Mouse (Mus musculus): ENCODE results near the gene Tmem126b. TPM values are rescaled to one million over a fixed set of nuclear protein-coding genes. Genes with fewer than 3 reads are reported as not detected.
A peak's percentile ranks its signal among the peaks of the same experiment; 100 is the strongest.

Gene Tmem126b
- polyA plus RNA-seq, 1 experiment from 2014 or later: 42.7 TPM

DNA sequence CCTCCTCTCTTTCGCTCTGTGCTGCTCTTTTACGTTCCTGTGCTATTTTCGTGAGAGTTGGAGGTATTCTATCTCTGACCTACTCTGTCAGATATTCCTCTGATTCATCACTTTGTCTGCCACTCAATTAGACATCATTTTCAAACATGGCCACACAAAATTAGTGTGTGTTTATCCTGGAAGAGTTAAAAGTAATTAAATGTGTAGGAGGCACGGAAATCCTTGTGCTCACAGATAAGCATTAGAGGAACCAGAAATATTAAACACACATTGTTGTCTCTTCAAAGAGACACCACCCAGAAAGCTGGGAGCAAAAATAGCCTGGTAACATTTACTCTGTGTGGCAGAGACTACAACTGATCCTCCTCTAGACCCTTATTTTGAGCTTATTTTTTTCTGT, 35.8 kb downstream of the Tmem126b start:
- H3K9me3 ChIP-seq (ENCODE audit: control insufficient read depth, low read length): no peaks in the 10 kb centered on the region
- no peaks in the 10 kb centered on the region for H3K27me3 ChIP-seq (ENCODE audit: control insufficient read depth, insufficient read depth, low read length)
- no peaks in the 10 kb centered on the region for H3K4me1 ChIP-seq (replicated peaks; ENCODE audit: control insufficient read depth, insufficient read depth, low read length)
- ATAC-seq (ENCODE audit: low FRiP score) (no peak), DNase-seq (ENCODE audit: low spot score) (no peak)
- H3K27ac ChIP-seq (ENCODE audit: low read depth, low read length): no peak overlapping the region
- no peaks in the 10 kb centered on the region for H3K36me3 ChIP-seq (ENCODE audit: control insufficient read depth, insufficient read depth, low read length)
- H3K4me3 ChIP-seq (ENCODE audit: low read depth, low read length): no peak overlapping the region
- H3K9ac ChIP-seq (ENCODE audit: low read depth, low read length): no peak overlapping the region
- no peak overlapping the region for H3K4me2 ChIP-seq (replicated peaks; ENCODE audit: low read depth, low read length)
- 97% methylated on average over 4 of the region's 4 CpGs for WGBS

DNA sequence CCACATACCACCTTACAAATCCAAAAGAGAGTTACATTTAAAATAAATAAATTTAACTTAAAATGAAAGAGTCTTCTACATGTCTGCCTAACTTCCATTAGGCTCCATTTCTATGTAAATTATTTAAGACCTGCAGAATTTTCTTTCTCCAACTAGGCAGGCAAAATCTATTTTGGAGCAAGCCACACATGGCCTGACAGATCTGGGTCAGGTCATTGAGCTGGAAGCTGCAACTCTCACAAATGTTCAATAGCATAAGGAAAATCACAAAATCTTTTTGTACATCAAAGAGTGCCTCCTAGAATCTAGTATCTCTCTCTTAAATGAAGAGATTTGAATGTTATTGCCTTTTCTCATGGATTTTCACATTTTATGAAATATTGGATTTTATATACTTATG, 43.6 kb downstream of the Tmem126b start:
- Histone ChIP-seq H3K9ac (ENCODE audit: low read depth, low read length) (no peak overlapping the region), H3K9me3 (ENCODE audit: control insufficient read depth, low read length) (no peaks in the 10 kb centered on the region), H3K4me1 (replicated peaks; ENCODE audit: control insufficient read depth, insufficient read depth, low read length) (no peaks in the 10 kb centered on the region), H3K4me3 (ENCODE audit: low read depth, low read length) (no peak overlapping the region), H3K4me2 (replicated peaks; ENCODE audit: low read depth, low read length) (no peak overlapping the region), H3K36me3 (ENCODE audit: control insufficient read depth, insufficient read depth, low read length) (no peaks in the 10 kb centered on the region), H3K27me3 (ENCODE audit: control insufficient read depth, insufficient read depth, low read length) (no peaks in the 10 kb centered on the region), H3K27ac (ENCODE audit: low read depth, low read length) (no peak overlapping the region)
- ATAC-seq (ENCODE audit: low FRiP score) (no peak), DNase-seq (ENCODE audit: low spot score) (no peak)

DNA sequence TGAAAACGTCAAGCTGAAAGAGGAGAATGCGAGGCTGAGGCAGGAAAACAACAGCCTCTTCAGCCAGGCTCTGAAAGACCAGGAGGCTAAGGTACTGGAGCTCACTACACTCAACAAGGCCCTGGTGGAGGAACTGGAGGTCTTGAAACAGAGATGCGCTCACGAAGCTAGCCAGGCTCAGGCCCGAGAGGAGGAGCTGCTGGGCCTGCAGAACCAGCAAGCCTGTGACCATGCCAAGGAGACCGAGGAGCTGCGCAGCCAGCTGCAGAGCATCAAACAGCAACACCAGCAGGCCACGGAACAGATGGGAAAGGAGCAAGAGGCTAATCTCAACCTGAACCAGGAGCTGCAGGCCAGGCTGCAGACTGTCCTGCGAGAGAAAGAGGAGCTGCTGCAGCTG, 48.8 kb downstream of the Tmem126b start:
- H3K4me3 ChIP-seq (ENCODE audit: low read depth, low read length): peak overlapping the region; percentile 31
- H3K9ac ChIP-seq (ENCODE audit: low read depth, low read length): no peak overlapping the region; the same call in 1 of the 2 replicates
- H3K27ac ChIP-seq (ENCODE audit: low read depth, low read length): no peak overlapping the region
- ATAC-seq (ENCODE audit: low FRiP score): no peak
- H3K4me1 ChIP-seq (replicated peaks; ENCODE audit: control insufficient read depth, insufficient read depth, low read length): no peaks in the 10 kb centered on the region
- DNase-seq (ENCODE audit: low spot score): no peak
- no peaks in the 10 kb centered on the region for H3K36me3 ChIP-seq (ENCODE audit: control insufficient read depth, insufficient read depth, low read length)
- peak overlapping the region; percentile 47 for H3K4me2 ChIP-seq (replicated peaks; ENCODE audit: low read depth, low read length)
- H3K9me3 ChIP-seq (ENCODE audit: control insufficient read depth, low read length): no peaks in the 10 kb centered on the region
- no peaks in the 10 kb centered on the region for H3K27me3 ChIP-seq (ENCODE audit: control insufficient read depth, insufficient read depth, low read length)
- WGBS: 68% methylated on average over 9 of the region's 9 CpGs

DNA sequence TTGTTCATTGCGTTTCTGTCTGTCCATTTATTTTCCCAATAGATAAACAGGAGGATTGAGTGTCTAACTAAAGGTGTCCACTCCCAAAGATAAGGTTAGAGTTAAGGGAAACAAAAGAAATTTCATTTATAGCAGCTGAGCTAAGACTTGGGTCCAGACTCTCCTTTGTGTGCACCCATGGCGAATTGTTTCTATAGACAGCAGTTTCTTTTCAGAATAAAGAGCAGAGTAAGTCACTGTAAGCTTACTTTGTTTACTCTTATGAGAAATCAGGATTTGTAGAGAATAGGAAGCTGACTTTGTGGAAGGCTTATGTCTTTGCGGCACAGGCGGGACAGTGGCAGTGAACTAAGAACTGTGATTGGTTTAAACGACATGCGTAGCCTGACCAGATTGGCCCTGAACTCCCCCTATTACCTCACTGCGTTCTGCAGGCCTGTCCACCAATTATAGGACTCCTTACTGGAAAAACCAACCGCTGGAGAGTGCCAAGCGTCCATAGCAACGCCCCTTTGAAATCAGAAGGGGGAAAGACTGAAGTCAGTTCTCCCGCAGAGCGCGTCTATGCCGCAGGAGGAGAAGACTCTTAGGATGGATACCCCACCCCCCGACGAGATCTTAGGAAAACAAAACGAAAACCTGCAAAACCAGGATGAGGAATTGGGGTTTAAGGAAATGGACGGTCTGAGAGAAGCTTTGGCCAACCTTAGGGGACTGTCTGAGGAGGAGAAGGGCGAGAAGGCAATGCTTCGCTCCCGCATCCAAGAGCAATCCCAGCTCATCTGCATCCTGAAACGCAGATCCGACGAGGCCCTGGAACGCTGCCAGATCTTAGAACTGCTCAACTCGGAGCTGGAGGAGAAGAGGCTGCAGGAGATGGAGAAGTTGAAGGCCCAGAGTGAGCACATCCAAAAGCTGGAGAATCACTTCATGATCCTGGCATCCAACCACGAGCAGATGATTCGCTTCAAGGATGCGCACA, 49.5 kb downstream of the Tmem126b start, which contains the start of gene Ccdc89:
Gene Ccdc89, plus strand, starts transcription at position 558 of the 982 bp plus-strand sequence.
- WGBS: 22% methylated on average over 29 of the region's 29 CpGs
- H3K27ac ChIP-seq (ENCODE audit: low read depth, low read length): no peak within 1 kb of the TSS

More for the DNA sequence above, 49.5 kb downstream of the Tmem126b start, which contains the start of gene Ccdc89:
- Histone ChIP-seq H3K4me3 (ENCODE audit: low read depth, low read length) (peak within 1 kb of the TSS; percentile 31), H3K27me3 (ENCODE audit: control insufficient read depth, insufficient read depth, low read length) (no peaks in the 10 kb centered on the region), H3K9ac (ENCODE audit: low read depth, low read length) (peak within 1 kb of the TSS; percentile 41; the same call in 1 of the 2 replicates), H3K9me3 (ENCODE audit: control insufficient read depth, low read length) (no peaks in the 10 kb centered on the region), H3K36me3 (ENCODE audit: control insufficient read depth, insufficient read depth, low read length) (no peaks in the 10 kb centered on the region), H3K4me2 (replicated peaks; ENCODE audit: low read depth, low read length) (peak within 1 kb of the TSS; percentile 47), H3K4me1 (replicated peaks; ENCODE audit: control insufficient read depth, insufficient read depth, low read length) (no peaks in the 10 kb centered on the region)
- DNase-seq (ENCODE audit: low spot score) (peak; percentile 80), ATAC-seq (ENCODE audit: low FRiP score) (peak; percentile 100)

Other genes with a start within 250 kb of the Tmem126b start
- not detected in 2 replicates for gene Ccdc83, start 210.2 kb downstream of the Tmem126b start, polyA plus RNA-seq (2014; fragmentation: Nextera tagmentation; extraction: Ambion mirVana)
- gene Sytl2, start 173.7 kb downstream of the Tmem126b start, polyA plus RNA-seq (2014; fragmentation: Nextera tagmentation; extraction: Ambion mirVana): 2.8 and 5.0 TPM in 2 replicates
- 3.2 and 3.5 TPM in 2 replicates for gene Ccdc89, start 49.4 kb downstream of the Tmem126b start, polyA plus RNA-seq (2014; fragmentation: Nextera tagmentation; extraction: Ambion mirVana)
- 48.8 and 59.3 TPM in 2 replicates for gene Crebzf, start 33.3 kb downstream of the Tmem126b start, polyA plus RNA-seq (2014; fragmentation: Nextera tagmentation; extraction: Ambion mirVana)
- 120 and 122 TPM in 2 replicates for gene Tmem126a, start 18.8 kb downstream of the Tmem126b start, polyA plus RNA-seq (2014; fragmentation: Nextera tagmentation; extraction: Ambion mirVana)
- gene Dlg2, start 671 bp upstream of the Tmem126b start, polyA plus RNA-seq (2014; fragmentation: Nextera tagmentation; extraction: Ambion mirVana): 2.1 and 3.1 TPM in 2 replicates

All from hindbrain, embryonic 11.5 days (tissue).